Comparison of ENCODE assay signal across 10 mouse cellular contexts in the genomic region with DNA sequence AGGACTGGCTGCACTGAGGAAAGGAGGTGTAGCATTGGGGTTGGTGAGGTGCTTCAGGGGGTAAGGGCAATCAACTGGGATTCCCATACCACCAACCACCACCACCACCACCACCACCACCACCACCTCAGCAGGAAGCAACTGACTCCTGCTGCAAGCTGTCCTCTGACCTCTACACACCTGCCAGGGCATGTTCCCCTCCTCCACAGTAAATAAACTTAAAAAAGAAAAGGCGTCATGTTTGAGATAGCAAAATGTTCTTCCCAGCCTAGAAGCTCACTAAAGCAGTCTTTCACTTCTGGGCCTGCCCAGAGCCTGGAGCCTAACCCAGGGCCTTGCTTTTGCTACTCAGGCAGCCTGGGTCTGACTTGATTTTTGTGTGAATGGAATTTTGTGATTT. TPM values are rescaled to one million over a fixed set of nuclear protein-coding genes. Genes with fewer than 3 reads are reported as not detected.
DNase-seq lines count a peak whose midpoint lies in the region; ATAC-seq and TF ChIP-seq lines count a peak whose summit lies in the region.
"Had no signal": no experiment of that assay in that cellular context is flagged by ENCODE, and none has a peak within 500 bp of the region (broad histone marks: within the 10 kb centered on the region; RNA-seq: fewer than 3 reads in every experiment).

No protein-coding gene starts in this region.

- H3K4me2 ChIP-seq in forebrain, embryonic 12.5 days = peak overlapping the region; percentile 77
- no peak overlapping the region; the same call in 1 of the 2 replicates for H3K4me2 ChIP-seq in forebrain, embryonic 16.5 days (ENCODE audit: low read length)
- H3K4me2 ChIP-seq in lung, postnatal 0 days (replicated peaks; ENCODE audit: low read depth, low read length) = peak overlapping the region; percentile 84; the same call in 1 of the 2 replicates
- peak overlapping the region; percentile 94 for H3K4me2 ChIP-seq in liver, postnatal 0 days (ENCODE audit: low read depth, low read length)

- no peak overlapping the region for H3K9ac ChIP-seq in forebrain, embryonic 12.5 days
- H3K9ac ChIP-seq in forebrain, embryonic 16.5 days (replicated peaks; ENCODE audit: low read depth, low read length) = no peak overlapping the region
- no peak overlapping the region for H3K9ac ChIP-seq in lung, postnatal 0 days (replicated peaks; ENCODE audit: low read depth)
- no peak overlapping the region for H3K9ac ChIP-seq in liver, postnatal 0 days (replicated peaks)

- 0 out of 2 replicates have a peak, but pooled peaks cover 11% of the 10 kb centered on the region for H3K36me3 ChIP-seq in forebrain, embryonic 12.5 days (replicated peaks)
- no peaks in the 10 kb centered on the region for H3K36me3 ChIP-seq in forebrain, embryonic 16.5 days (ENCODE audit: control insufficient read depth, insufficient read depth)
- H3K36me3 ChIP-seq in lung, postnatal 0 days (ENCODE audit: insufficient read depth, low read length) = no peaks in the 10 kb centered on the region
- H3K36me3 ChIP-seq in liver, postnatal 0 days (replicated peaks; ENCODE audit: insufficient read depth, low read length) = no peaks in the 10 kb centered on the region

- H3K27me3 ChIP-seq in forebrain, embryonic 12.5 days = no peaks in the 10 kb centered on the region
- no peaks in the 10 kb centered on the region for H3K27me3 ChIP-seq in forebrain, embryonic 16.5 days (replicated peaks; ENCODE audit: control insufficient read depth, insufficient read depth, low read length)
- H3K27me3 ChIP-seq in lung, postnatal 0 days (replicated peaks; ENCODE audit: insufficient read depth, low read length) = no peaks in the 10 kb centered on the region
- H3K27me3 ChIP-seq in liver, postnatal 0 days (ENCODE audit: insufficient read depth, low read length) = no peaks in the 10 kb centered on the region

- DNase-seq in lung, postnatal 0 days (ENCODE audit: low spot score) = no peak
- DNase-seq in lung, postnatal 10 days = no peak
- DNase-seq in liver, postnatal 0 days = no peak
- DNase-seq in thymus, postnatal 25 days = peak; percentile 21
- no peak for DNase-seq in left cerebral cortex, postnatal 14 days (ENCODE audit: low spot score in 2 of 2)
- DNase-seq: cerebellum, postnatal 25 days; kidney, postnatal 10 days had no signal

- intact Hi-C loops in left cerebral cortex, postnatal 14 days (cut with DNase I) = loop anchor here (5.0 kb wide), 1 partner anchor 128 kb away; no protein-coding TSS in a partner anchor

- 88% methylated on average over 1 of the region's 1 CpGs for WGBS in forebrain, embryonic 12.5 days
- WGBS in forebrain, embryonic 16.5 days = 94% methylated on average over 1 of the region's 1 CpGs
- WGBS in lung, postnatal 0 days = 56% methylated on average over 1 of the region's 1 CpGs
- WGBS in liver, postnatal 0 days (ENCODE audit: insufficient replicate concordance) = 61% methylated on average over 1 of the region's 1 CpGs

- H3K27ac ChIP-seq in forebrain, embryonic 12.5 days = no peak overlapping the region
- no peak overlapping the region for H3K27ac ChIP-seq in forebrain, embryonic 16.5 days (ENCODE audit: low read length)
- 0 out of 2 replicates have a peak overlapping the region, but pooled peaks have one; percentile 96 for H3K27ac ChIP-seq in lung, postnatal 0 days (ENCODE audit: low read length)
- H3K27ac ChIP-seq in liver, postnatal 0 days (ENCODE audit: low read depth) = peak overlapping the region; percentile 95

- TF ChIP-seq CTCF in lung, postnatal 0 days (IDR thresholded peaks at IDR 0.05) = no peak
- no peak for TF ChIP-seq CTCF in liver, postnatal 0 days (IDR thresholded peaks at IDR 0.05; ENCODE audit: low read depth)

- ATAC-seq in forebrain, embryonic 12.5 days (ENCODE audit: low FRiP score) = no peak
- ATAC-seq in forebrain, embryonic 16.5 days = no peak
- ATAC-seq in lung, postnatal 0 days = no peak
- no peak for ATAC-seq in liver, postnatal 0 days
- no peak for ATAC-seq in erythroid progenitor cell, adult 5-6 weeks (replicated peaks; ENCODE audit: low FRiP score, poor library complexity, severe bottlenecking)

- no peaks in the 10 kb centered on the region for H3K9me3 ChIP-seq in forebrain, embryonic 12.5 days
- H3K9me3 ChIP-seq in forebrain, embryonic 16.5 days (ENCODE audit: control insufficient read depth, low read length) = no peaks in the 10 kb centered on the region
- no peaks in the 10 kb centered on the region for H3K9me3 ChIP-seq in lung, postnatal 0 days (ENCODE audit: low read length)
- H3K9me3 ChIP-seq in liver, postnatal 0 days (ENCODE audit: low read length) = no peaks in the 10 kb centered on the region

- peaks cover 50% of the 10 kb centered on the region for H3K4me1 ChIP-seq in forebrain, embryonic 12.5 days
- H3K4me1 ChIP-seq in forebrain, embryonic 16.5 days (replicated peaks; ENCODE audit: control insufficient read depth, insufficient read depth, low read length) = peaks cover 34% of the 10 kb centered on the region
- H3K4me1 ChIP-seq in lung, postnatal 0 days (ENCODE audit: insufficient read depth, low read depth, low read length) = peaks cover 15% of the 10 kb centered on the region; the same call in 1 of the 2 replicates
- peaks cover 19% of the 10 kb centered on the region for H3K4me1 ChIP-seq in liver, postnatal 0 days (ENCODE audit: insufficient read depth)

- peak overlapping the region; percentile 99; the same call in 1 of the 2 replicates for H3K4me3 ChIP-seq in forebrain, embryonic 12.5 days (replicated peaks)
- no peak overlapping the region for H3K4me3 ChIP-seq in forebrain, embryonic 16.5 days (replicated peaks; ENCODE audit: low read length)
- H3K4me3 ChIP-seq in lung, postnatal 0 days (ENCODE audit: low read depth, low read length) = no peak overlapping the region
- H3K4me3 ChIP-seq in liver, postnatal 0 days (ENCODE audit: low read depth, low read length) = peak overlapping the region; percentile 85; the same call in 1 of the 2 replicates

- no peak for TF ChIP-seq EP300 in lung, postnatal 0 days (IDR thresholded peaks at IDR 0.05)
- no peak for TF ChIP-seq EP300 in liver, postnatal 0 days (IDR thresholded peaks at IDR 0.05; ENCODE audit: low read depth)

RNA-seq across cellular contexts. Expression of a gene that starts 3.2 kb away (rescaled TPM):
- 58.9 and 77.1 TPM in 2 replicates for polyA plus RNA-seq in forebrain, embryonic 12.5 days (2016; fragmentation: Nextera tagmentation; extraction: Ambion mirVana)
- polyA plus RNA-seq in forebrain, embryonic 16.5 days (2015; fragmentation: Nextera tagmentation; extraction: Ambion mirVana) = 55.8 and 58.3 TPM in 2 replicates
- 40.6 and 45.3 TPM in 2 replicates for polyA plus RNA-seq in lung, postnatal 0 days (2015; fragmentation: Nextera tagmentation; extraction: Ambion mirVana)
- 31.6 and 42.8 TPM in 2 replicates for polyA plus RNA-seq in liver, postnatal 0 days (2015; fragmentation: Nextera tagmentation; extraction: Ambion mirVana)
- 171 and 190 TPM in 2 replicates for total RNA-seq in erythroid progenitor cell, adult 5-6 weeks (2015; ENCODE audit: low replicate concordance)
- total RNA-seq in erythroid progenitor cell, adult 5-6 weeks (2017; ENCODE audit: low replicate concordance) = 170 and 182 TPM in 2 replicates
- 100 to 1,000 TPM; 256 TPM for total RNA-seq in left cerebral cortex, postnatal 14 days (2021)

RNA-seq across cellular contexts. Expression of a gene that starts 54.0 kb away (rescaled TPM):
- 45.2 and 47.3 TPM in 2 replicates for polyA plus RNA-seq in forebrain, embryonic 12.5 days (2016; fragmentation: Nextera tagmentation; extraction: Ambion mirVana)
- polyA plus RNA-seq in forebrain, embryonic 16.5 days (2015; fragmentation: Nextera tagmentation; extraction: Ambion mirVana) = 51.5 and 55.5 TPM in 2 replicates
- 32.2 and 37.6 TPM in 2 replicates for polyA plus RNA-seq in lung, postnatal 0 days (2015; fragmentation: Nextera tagmentation; extraction: Ambion mirVana)
- 37.9 and 41.0 TPM in 2 replicates for polyA plus RNA-seq in liver, postnatal 0 days (2015; fragmentation: Nextera tagmentation; extraction: Ambion mirVana)
- 24.7 and 26.3 TPM in 2 replicates for total RNA-seq in erythroid progenitor cell, adult 5-6 weeks (2015; ENCODE audit: low replicate concordance)
- 35.5 and 64.2 TPM in 2 replicates for total RNA-seq in erythroid progenitor cell, adult 5-6 weeks (2017; ENCODE audit: low replicate concordance)
- 10 to 100 TPM; 55.0 to 59.1 TPM for total RNA-seq in left cerebral cortex, postnatal 14 days (2021)

RNA-seq across cellular contexts. Expression of a gene that starts 54.0 kb away (rescaled TPM):
- 1.3 and 2.5 TPM in 2 replicates for polyA plus RNA-seq in forebrain, embryonic 12.5 days (2016; fragmentation: Nextera tagmentation; extraction: Ambion mirVana)
- polyA plus RNA-seq in forebrain, embryonic 16.5 days (2015; fragmentation: Nextera tagmentation; extraction: Ambion mirVana) = 0.71 and 1.5 TPM in 2 replicates
- polyA plus RNA-seq in lung, postnatal 0 days (2015; fragmentation: Nextera tagmentation; extraction: Ambion mirVana) = 3.7 and 4.5 TPM in 2 replicates
- 5.9 and 6.5 TPM in 2 replicates for polyA plus RNA-seq in liver, postnatal 0 days (2015; fragmentation: Nextera tagmentation; extraction: Ambion mirVana)
- not detected in 2 replicates for total RNA-seq in erythroid progenitor cell, adult 5-6 weeks (2015; ENCODE audit: low replicate concordance)
- 0.26 and 2.1 TPM in 2 replicates for total RNA-seq in erythroid progenitor cell, adult 5-6 weeks (2017; ENCODE audit: low replicate concordance)
- 1 to 10 TPM; 3.1 to 3.3 TPM for total RNA-seq in left cerebral cortex, postnatal 14 days (2021)

Comparison
In these comparisons a context has a peak if more than half of its experiments do, and no peak if none do; other contexts are left out.
1. H3K4me3 ChIP-seq: peak in forebrain, embryonic 12.5 days (single experiment) and liver, postnatal 0 days (single experiment); none in forebrain, embryonic 16.5 days (single experiment) and lung, postnatal 0 days (single experiment).
2. H3K27ac ChIP-seq: peak in lung, postnatal 0 days (single experiment) and liver, postnatal 0 days (single experiment); none in forebrain, embryonic 12.5 days (single experiment) and forebrain, embryonic 16.5 days (single experiment).